Mouse (Mus musculus) cerebellum, postnatal 36 days (tissue): ENCODE results near the gene Mrpl28.
"Not testable (repeated sequence)": the region's sequence is repeated elsewhere in the genome, so short reads cannot be mapped to it uniquely, and the experiment has no call there.

Experiments
- DNase-seq, 2 experiments: peaks; one replicate each; pipeline ENCODE4 v3.0.0; 2021 to 2022; ENCODE audit warnings: mixed read lengths in 2 of 2

The Mrpl28 gene

GRCm38 (mm10) chr17:26123267-26123684 lies at the start of gene Mrpl28:
TSS of gene Mrpl28 (plus strand) at chr17:26123500.
- DNase-seq, result peak; percentile 95 to 96

DNA sequence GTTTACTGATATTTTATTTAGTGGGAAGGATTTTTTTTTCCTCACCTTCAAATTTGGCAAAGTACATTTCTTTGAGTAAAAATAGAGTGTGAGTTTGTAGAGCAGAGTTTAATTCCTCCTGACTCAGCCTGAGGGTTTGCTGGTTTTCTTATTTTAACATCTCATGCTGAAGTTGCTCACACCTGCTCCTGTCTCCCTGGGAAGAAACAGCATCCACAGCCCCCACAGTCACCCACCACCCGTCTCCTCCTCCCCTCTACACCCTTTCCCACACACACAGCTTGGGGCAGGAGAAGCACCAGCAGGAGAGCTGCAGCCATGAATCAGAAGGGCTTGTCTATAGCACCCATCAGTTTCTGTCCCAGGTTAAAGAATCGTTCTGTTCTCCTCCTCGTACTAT lies 48.1 kb upstream of the Mrpl28 start:
- DNase-seq, result no peak

DNA sequence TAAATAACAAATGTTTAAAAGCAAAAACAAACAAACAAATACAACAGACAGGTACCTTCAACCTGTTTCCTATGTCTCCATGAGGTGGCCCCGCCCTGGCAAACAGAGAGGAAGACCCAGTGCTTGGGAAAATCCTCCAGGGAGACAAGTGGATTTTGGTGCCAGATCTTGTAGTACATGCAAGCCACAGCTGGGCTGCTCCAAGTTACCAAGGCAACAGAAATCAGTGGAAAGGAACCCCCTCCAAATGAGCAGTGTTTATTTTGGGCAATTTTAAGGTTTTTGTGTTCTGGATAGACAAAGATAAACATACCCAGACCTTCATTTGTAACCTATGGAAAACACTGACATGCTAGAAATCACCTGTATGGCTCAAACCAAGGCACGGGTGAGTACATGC lies 44.4 kb upstream of the Mrpl28 start:
- DNase-seq, result no peak

- no peak for DNase-seq
These were observed 42.4 kb upstream of the Mrpl28 start for GRCm38 (mm10) chr17:26080867-26081266.

DNA sequence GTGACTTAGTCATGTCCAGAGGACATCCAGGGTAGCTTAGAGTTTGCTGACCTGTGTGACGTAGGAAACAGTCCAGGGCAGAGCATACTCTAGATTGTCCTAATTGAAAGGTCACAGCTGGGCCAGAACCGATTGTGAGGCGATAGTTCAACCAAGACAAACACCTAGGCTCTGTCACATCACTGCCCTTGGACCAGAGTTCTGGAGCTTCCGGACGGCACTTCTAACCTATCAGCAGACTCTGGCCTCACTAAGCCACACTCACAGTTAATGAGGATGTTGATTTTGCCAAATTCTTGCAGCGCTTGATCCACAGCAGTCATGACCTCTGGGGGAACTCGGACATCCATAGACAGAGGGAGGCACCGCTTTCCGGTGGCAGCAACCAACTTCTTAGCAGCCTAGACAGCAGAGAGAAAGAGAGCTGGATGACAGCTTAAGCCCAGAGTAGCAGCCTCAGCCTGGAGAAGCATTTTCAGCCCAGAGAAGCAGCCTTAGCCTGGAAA lies 36.2 kb upstream of the Mrpl28 start:
- DNase-seq, result no peak

DNA sequence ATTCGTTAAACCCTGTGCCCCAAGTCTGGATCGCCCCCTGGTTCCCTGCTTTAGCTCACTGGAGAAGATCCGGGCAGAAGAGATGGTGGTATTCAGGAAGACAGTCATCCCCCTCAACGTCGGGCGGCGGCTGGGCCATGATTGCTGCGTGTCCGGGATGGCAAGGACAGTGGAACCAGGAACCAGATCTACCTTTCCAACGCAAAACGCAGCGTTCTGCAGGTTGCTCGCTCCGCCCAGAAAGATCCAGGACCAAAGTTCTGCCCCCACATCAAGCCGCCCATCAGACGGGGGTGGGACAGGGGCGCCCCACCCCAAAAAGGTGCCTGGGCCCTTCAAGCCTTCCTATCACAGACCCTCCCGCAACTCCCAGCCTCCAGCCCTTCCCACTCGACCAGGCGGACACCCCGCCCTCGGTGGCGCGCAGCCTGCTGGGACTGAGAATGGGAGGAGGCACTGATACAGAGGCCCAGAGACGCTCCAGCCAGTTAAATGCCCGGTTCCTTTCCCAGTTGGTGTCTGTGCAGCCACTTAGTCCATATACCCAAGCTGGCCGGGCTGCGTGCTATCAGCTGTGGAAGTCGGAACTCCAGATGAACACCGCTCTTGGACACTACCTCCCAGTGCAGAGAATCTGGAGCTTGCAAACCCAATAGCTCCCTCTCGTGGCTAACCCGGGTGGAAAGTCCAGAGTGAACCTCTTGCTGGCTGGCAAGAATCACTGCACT lies 33.2 kb upstream of the Mrpl28 start, which contains the start of gene Decr2:
Decr2 (minus strand) TSS at position 433 of the 728 bp plus-strand sequence.
- peak; percentile 87 to 90 for DNase-seq

DNA sequence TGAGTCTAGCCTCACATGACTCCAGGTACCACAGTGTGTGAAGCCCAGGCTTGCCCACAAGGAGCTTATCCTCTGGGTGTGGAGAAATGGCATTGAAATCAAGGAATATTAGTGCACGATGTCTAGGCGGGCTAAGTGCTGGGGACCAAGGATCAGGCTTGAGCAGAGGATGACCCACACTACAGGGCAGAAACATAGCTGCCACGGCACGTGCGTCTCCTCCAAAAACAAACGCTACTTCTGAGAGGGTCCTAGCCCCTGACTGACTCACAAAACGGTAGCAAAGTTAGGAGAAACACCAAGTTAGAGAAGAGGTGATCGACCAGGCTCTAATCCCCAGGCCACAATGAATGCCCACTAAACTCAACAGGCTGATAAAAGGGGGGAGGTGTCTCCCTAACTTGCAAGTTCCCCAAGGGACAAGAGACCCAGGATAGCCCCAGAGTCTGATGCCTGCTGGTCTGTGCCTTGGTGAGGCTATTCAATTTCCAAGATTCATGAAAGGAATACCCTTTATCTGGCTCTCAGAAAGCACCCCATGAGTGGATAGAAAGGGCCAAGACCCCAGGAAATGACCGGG lies 28.7 kb upstream of the Mrpl28 start:
- DNase-seq, result no peak

DNA sequence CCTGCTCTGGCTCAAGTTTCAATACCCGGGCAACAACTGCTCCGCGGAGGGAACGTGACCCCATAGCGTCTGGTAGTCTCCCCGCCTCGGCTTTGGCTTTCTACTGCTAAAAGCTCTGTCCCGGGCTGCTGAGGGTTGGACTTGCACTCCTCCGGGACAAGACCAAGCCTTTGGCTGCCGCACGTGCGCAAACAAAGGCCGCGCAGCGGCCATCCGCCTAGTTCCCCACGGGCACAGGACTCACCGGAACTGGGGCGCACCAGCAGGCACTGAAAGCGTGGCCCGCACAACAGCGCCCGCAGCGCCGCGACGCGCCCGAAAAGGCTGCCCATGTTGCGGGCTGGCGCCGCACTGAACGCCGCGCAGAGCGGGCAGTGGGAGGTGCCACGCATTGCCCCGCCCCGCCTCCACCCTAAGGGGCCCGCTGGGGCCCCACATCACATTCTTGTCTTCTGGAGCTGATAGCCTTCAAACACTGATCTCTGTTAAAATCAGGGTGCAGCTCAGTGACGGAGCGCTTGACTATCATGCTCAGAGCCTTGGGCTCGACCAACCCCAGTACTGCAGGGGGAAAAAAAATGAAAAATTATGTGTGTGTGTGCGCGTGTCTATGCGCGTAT lies 28.1 kb upstream of the Mrpl28 start, which contains the start of gene Nme4:
Nme4 (minus strand) TSS at position 482 of the 620 bp plus-strand sequence.
- peak; percentile 66 to 77 for DNase-seq

DNA sequence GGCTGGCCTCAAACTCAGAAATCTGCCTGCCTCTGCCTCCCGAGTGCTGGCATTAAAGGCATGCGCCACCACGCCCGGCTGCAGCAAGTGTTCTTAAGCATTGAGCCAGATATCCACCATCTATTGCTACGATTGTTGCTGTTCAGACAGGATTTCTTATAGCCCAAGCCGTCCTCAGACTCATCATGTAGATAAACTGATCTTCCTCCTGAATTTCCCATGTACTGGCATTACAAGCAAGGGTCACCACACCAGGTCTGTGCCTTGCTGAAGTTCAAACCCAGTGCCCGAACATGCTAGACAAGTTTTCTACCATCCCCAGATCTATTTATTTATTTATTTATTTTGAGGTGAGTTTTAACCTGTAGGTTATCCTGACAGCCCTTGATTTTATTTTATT lies 24.8 kb upstream of the Mrpl28 start:
- DNase-seq, result no peak

- not testable (repeated sequence) for DNase-seq
These were observed 24.0 kb upstream of the Mrpl28 start for GRCm38 (mm10) chr17:26099316-26099715.

GRCm38 (mm10) chr17:26100166-26100565 lies 23.1 kb upstream of the Mrpl28 start:
- no peak for DNase-seq

- no peak for DNase-seq
These were observed 21.8 kb upstream of the Mrpl28 start for GRCm38 (mm10) chr17:26101478-26101877.

- no peak for DNase-seq
These were observed 17.7 kb upstream of the Mrpl28 start for GRCm38 (mm10) chr17:26105619-26106018.

- DNase-seq, result no peak
These were observed 13.1 kb upstream of the Mrpl28 start for GRCm38 (mm10) chr17:26110156-26110555.

DNA sequence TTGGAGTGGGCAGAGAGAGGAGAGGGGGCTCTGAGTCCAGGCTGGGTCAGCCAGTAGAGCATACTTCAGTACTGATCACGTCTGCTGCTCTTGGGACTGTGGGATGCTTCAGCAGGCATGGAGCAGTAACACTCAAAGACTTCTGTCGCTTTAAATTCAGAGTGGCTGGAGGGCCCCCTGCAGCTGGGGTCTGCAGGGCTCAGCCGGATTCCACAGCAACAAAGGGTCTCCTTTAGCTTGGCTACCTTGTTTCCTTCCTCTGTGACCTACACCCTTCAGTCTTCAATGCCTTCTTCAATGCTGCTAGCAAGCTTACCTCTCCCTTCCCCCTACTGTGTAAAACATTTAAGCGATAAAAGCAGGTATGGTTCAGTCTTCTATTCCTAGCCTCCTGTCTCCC lies 12.3 kb upstream of the Mrpl28 start:
- DNase-seq, result no peak

- DNase-seq, result no peak
These were observed 11.6 kb upstream of the Mrpl28 start for GRCm38 (mm10) chr17:26111722-26112121.

GRCm38 (mm10) chr17:26112751-26113150 lies 10.5 kb upstream of the Mrpl28 start:
- DNase-seq, result no peak

DNA sequence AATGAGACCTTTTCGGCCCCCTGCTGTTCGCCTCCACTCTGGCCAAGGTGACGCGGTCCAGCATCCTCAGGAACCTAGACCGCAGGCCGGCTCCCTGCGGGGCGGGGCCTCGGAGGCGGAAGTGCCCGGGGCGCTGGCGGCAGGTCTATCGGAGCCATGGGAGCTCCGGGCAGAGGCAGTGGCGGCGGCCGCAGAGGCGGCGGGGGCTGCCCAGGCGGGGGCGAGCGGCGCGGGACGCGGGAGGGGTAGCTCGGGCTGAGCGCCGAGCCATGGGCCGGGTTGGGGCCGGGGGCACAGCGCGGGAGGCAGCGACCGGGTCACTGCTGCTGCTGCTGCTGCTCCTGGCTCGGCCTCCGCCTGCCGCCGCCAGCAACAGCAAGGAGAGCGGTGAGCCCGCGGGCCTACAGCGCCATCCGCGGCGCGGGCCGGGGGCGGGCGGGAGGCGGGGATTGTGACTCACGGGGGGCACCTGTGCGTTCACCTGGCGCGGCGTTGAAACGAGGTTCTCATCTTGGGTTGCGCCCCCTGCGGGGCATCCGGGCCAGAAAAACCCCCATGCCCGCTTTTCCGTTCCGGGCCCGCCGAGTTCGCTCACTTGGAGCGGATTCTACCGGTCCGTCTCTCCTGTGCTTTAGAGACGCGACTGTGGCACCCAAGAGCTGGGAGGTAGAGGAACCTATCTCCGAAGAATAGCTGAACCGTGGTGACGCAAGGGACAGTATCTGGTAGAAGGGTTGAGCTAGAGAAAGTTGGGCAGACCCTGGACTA lies 9.9 kb upstream of the Mrpl28 start, which contains the start of gene Tmem8:
Tmem8 (plus strand) TSS at position 119 of the 768 bp plus-strand sequence.
- peak; percentile 78 to 82 for DNase-seq

GRCm38 (mm10) chr17:26114061-26114460 lies 9.2 kb upstream of the Mrpl28 start:
- DNase-seq, result no peak

- not testable (repeated sequence) for DNase-seq
These were observed 8.8 kb upstream of the Mrpl28 start for GRCm38 (mm10) chr17:26114461-26114860.

- DNase-seq, result no peak
These were observed 7.9 kb upstream of the Mrpl28 start for GRCm38 (mm10) chr17:26115205-26115898.

- DNase-seq, result no peak
These were observed 7.3 kb upstream of the Mrpl28 start for GRCm38 (mm10) chr17:26115956-26116487.
